Mouse (Mus musculus) brain, embryonic 14.5 days (tissue): ENCODE results near the gene Syt12. TPM values are rescaled to one million over a fixed set of nuclear protein-coding genes. Genes with fewer than 3 reads are reported as not detected.

ENCODE experiments used
- DNase-seq: peaks from one replicate; pipeline ENCODE4 v3.0.0-alpha.2; 2011; ENCODE audit warnings: low read depth
- CTCF ChIP-seq: fragments of 200-500 bp; IDR thresholded peaks from 2 replicates; pipeline ENCODE4 v1.5.1; 2012; ENCODE audit warnings: inconsistent platforms, mild to moderate bottlenecking, moderate library complexity, borderline replicate concordance; ENCODE audit not compliant: insufficient read depth, insufficient read length; ENCODE audit errors: extremely low read depth
- POLR2A ChIP-seq: fragments of 200-500 bp; IDR thresholded peaks from 2 replicates; pipeline ENCODE4 v1.6.1; 2012; ENCODE audit warnings: mild to moderate bottlenecking, inconsistent platforms, borderline replicate concordance; ENCODE audit not compliant: poor library complexity, insufficient read depth, insufficient read length, severe bottlenecking; ENCODE audit errors: extremely low read depth
- polyA plus RNA-seq: library from polyadenylated mRNA; depleted of rRNA; stranded (reverse); fragments of >200 nt; gene quantifications from 2 replicates; pipeline ENCODE4 v1.2.3, GENCODE M21; 2012

Gene Syt12
- polyA plus RNA-seq, 1 experiment: 2.9 TPM

DNA sequence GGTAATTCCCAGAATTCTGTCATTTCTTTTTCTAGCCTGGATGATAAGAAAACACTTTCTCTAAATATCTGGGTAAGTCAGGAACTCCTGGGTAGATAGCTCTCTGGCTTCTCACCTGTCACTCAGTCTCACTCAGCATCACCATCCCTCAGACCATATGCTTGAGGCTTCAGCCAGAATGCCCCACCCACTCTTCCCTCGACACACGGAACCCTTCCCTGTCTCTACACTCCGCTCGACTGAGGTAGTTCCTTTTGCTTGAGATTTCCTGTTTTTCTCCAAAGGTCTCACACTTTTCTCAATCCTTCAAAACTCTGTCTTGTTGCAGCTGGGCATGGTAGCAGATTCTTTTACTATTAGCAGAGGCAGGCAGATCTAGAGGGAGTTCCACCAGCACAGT is 4.1 kb upstream of the Syt12 start:
- TF ChIP-seq POLR2A (no peak), CTCF (no peak)
- no peak for DNase-seq

DNA sequence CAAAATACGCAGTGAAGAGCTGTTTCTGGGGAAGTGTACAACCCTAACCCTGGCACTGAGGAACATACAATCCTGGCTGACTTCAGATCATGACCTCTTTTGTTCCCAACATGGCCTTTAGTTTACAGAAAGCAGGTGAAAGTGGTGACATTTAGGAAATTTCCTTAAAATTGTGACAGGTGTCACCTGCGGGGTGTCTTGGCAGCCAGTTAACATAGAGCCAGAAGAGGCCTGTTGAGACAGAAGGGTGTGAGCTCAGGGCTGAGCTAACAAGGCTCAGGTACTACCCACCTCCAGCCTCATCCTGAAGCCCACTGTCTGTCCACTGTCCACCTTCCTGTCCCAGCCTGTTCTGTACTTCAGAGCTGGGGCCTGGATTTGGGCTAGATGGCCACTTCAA is 2.8 kb upstream of the Syt12 start:
- TF ChIP-seq CTCF: no peak
- no peak for TF ChIP-seq POLR2A
- no peak for DNase-seq

DNA sequence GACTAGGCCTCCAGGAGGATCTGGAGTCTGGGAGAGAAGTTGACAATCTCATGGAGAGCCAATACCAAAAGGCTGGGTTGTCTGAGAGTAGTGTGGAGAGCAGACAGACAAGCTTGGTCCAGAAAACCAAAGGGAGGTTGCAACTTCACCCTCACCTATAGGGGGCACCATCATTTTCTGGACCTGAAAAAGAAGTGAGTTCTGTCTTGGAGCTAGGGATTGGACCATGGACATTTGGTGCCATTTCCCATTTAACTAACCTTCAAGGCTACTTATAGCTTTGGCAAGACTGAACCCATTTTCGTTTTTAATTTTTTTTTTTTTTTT is 906 bp upstream of the Syt12 start:
- TF ChIP-seq POLR2A (no peak), CTCF (peak; percentile 26; the same call in 1 of the 2 replicates)
- DNase-seq: no peak

DNA sequence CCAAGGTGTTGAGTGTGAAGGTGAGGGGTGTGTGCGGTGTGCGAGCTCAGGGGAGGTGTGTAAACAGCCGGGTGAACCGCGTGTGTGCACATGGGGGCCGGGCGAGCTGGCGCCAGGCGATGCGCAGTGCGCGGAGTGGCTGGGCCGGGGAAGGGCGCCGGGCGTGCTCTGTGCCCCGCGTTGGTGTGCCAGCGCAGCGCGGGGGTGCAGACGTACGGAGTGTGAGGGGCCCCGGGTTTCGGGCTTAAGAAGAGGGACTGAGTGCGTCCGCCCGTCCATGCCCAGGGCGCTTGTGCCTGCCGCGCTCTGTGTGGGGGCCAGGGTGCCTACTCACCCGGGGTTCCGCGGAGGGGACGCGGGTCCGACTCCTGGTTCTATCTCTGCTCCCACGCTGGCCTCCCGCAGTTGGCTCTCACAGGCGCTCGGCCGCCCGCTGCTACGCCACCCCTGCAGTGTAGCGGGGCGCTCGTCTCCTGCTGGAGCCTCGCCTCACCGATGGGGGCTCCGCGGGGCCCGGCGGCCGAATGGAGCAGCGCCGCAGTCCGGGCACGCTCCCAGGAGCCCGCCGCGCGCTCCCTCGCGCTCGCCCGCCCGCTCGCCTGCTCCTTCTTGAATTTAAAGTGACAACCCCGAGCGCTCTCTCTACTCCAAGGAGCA is 518 bp downstream of the Syt12 start:
- peak; percentile 61 for DNase-seq
- TF ChIP-seq POLR2A: no peak
- TF ChIP-seq CTCF: 0 out of 2 replicates have a peak, but pooled peaks have one; percentile 4

DNA sequence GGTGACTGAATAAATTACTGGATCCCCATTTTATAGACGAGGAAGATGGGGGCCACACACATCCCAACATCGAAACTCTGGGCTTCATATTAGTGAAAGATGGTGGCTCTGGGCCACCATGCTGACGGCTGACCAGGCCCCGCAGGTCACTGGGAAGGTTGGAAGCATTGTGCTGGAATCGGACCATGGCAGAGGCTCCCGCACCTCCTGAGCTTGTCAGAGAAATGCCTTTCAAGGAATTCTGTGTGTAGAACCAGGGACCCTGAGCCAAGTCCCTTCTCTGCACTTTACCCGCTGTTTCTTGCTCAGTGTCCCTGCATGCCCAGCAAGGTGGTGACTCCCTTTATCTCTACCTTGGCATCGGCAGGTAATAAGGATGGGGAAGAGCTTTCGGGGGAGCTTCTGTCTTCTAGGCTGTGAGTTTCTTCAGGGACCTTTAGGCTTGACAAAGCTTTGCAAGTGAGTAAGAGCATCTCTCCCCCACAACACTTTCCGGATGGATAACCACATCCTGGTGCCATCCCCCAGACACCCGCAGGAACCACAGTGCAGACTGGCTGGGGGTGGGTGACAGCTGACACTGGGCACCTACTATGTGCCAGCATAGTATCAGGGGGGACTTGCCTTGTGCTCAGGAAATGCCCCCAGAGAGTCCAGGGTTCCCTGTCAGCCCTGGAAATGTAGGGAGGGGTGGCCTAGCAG is 1.9 kb downstream of the Syt12 start:
- no peak for DNase-seq

DNA sequence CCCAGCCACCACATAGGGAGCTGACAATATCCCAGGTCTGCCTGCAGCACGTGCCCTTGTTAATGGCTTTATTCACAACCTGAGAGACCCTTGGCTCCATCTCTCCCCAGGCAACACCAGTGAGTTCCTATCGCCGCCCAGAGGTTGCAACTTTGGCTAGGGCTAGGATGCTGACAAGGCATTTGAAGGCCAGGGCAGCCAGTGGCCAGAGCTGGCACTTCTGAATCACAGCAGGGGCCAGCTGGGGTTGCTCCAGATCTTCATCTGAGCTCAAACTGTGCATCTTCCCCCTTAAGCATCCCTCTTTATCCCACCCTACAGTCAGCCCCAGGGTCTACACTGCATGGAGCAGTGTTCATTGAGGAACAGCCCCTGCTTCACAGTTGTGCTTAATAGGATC is 2.5 kb downstream of the Syt12 start:
- no peak for DNase-seq
- TF ChIP-seq CTCF: no peak
- TF ChIP-seq POLR2A: no peak

More for the DNA sequence above, 1.9 kb downstream of the Syt12 start:
- TF ChIP-seq CTCF (no peak), POLR2A (no peak)

DNA sequence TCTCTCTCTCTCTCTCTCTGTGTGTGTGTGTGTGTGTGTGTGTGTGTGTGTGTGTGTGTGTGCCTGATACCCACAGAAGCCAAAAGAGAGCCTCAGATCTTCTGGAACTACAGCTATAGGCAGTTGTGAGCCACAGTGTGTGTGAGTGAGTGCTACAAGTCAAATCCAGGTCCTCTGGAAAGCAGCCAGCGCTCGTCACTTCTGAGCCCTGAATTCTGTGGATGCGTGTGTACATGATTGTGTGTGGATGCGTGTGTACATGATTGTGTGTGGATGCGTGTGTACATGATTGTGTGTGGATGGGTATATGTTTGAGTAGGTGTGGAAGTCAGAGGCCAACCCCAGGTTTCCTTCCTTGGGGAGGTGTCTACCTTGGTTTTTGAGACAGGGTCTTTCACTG is 3.7 kb downstream of the Syt12 start:
- TF ChIP-seq POLR2A (no peak), CTCF (no peak)
- no peak for DNase-seq

DNA sequence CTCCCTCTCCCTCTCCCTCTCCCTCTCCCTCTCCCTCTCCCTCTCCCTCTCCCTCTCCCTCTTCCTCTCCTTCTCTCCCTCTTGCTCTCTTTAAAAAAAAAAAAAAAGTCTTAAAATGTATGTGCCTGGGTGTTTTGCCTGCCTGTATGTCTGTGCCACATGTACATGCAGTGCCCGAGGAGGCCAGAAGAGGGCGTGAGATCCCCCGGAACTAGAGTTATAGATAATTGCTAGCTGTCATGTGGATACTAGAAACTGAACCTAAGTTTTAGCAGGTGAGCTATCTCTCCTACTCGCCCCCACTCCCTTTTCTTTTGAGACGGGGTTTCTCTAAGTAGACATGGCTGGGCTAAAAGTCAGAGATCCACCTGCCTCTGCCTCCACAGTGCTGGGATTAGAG is 8.9 kb downstream of the Syt12 start:
- no peak for DNase-seq
- TF ChIP-seq POLR2A (no peak), CTCF (peak; percentile 36; the same call in 1 of the 2 replicates)

DNA sequence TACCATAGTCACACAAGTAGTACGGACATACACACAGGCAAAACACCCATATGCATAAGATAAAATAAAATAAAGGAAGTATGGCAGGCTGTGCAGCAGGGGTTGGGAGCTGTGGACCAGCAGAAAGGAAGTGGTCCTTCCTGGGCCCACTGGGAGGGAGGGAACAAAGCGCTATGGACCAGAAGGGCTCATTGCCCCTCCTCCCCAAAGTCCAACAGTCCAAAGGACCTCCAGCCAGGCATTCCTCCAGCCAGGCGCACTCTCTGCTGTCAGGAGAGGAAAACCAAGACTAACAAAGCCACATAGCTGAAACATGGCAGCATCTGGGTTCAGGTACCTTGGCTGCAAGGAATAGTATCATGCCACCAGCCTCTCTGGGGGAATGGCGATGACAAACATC is 12.6 kb downstream of the Syt12 start:
- no peak for DNase-seq
- TF ChIP-seq POLR2A: no peak

DNA sequence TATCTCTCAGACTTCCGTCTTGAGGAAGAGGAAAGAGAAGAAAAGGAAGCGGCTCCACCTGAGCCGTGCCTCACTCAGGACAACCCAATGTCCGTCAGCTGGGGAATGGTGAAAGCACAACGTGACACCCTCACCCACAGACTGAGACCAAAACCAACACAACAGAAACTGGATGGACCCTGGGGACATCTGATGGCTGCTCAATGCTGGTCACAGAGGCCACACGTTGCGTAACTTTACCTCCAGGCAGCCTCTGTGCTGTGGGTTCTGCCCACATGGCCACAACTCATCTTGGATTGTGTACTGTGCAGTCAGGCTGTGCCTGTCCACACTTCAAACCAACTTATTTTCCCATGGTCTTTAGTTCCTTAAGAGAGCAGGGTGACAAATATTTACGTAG is 15.3 kb downstream of the Syt12 start:
- TF ChIP-seq CTCF: no peak
- no peak for TF ChIP-seq POLR2A
- no peak for DNase-seq

DNA sequence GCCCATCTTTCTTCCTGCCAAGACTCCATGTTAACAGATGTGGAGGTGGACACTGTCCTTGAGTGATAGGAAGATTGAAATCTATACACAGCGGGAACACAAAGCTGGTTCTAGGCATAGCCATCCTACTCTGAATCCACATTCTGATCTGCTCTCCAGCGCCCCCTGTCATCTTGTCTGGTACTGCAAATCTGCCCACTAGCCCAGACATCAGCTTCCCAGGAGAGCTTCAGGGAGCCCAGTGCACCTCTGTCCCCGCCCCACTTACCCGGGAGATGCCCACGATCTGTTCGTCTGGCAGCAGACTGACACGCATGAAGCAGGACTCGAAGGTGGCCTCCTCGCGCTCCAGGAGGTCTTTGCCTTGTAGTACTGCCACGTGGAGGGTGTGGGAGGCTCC is 21.0 kb downstream of the Syt12 start:
- TF ChIP-seq POLR2A (no peak), CTCF (peak; percentile 63; the same call in 1 of the 2 replicates)

More for the DNA sequence above, 21.0 kb downstream of the Syt12 start:
- DNase-seq: peak; percentile 17
